Mouse (Mus musculus): ENCODE measurements around the gene Dusp6. TPM values are rescaled to one million over a fixed set of nuclear protein-coding genes. Genes with fewer than 3 reads are reported as not detected.

The Dusp6 gene
- total RNA-seq, 2 experiments from 2014 or later, result 17.9 to 21.9 TPM

Other genes with a start within 250 kb of the Dusp6 start
- 1 to 10 TPM; 3.5 to 4.0 TPM for gene Poc1b, start 156.2 kb upstream of the Dusp6 start, total RNA-seq (2021)
- 1 to 10 TPM; 1.5 to 1.9 TPM for gene Galnt4, start 155.1 kb upstream of the Dusp6 start, total RNA-seq (2021)
- not detected for gene Phxr2, start 136.9 kb upstream of the Dusp6 start, total RNA-seq (2021)

Measured in gastrocnemius, postnatal 25 days (tissue).